Mouse (Mus musculus): Measurements from ENCODE around the gene Ldhc.

Ldhc gene

GRCm38 (mm10) chr7:46916376-46916775 is 55.4 kb downstream of the Ldhc start:
- DNase-seq (ENCODE audit: low read depth, low spot score), result no peak

- peak; percentile 31 for DNase-seq (ENCODE audit: low read depth, low spot score)
Observed at GRCm38 (mm10) chr7:46918678-46919371, 57.8 kb downstream of the Ldhc start.

- peak; percentile 94 for DNase-seq (ENCODE audit: low read depth, low spot score)
Observed at GRCm38 (mm10) chr7:46919551-46920176, 58.7 kb downstream of the Ldhc start, which contains the start of gene Tsg101. TSS of gene Tsg101 (minus strand) at chr7:46919969.

DNA sequence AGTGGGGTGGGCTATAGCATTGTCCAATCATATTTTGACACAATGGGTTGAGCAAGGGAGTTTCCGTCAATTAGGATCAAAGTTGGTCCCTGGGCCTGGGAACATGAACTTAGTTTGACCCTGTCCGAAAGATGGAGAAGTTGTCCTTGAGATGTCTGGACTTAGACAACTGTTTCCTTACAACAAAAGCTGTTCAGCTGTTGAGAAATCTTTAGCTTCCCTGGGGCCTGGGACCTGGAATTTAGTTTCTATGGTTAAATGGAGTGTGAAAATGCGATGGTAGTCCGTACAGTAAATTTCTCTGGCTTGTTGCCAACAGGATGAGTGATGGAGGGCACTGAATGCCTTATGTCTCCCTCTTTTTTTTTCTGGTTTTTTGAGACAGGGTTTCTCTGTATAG is 61.1 kb downstream of the Ldhc start:
- DNase-seq (ENCODE audit: low read depth, low spot score), result no peak
